Mouse (Mus musculus): ENCODE results near the gene Sit1.
"Not testable (repeated sequence)": the region's sequence is repeated elsewhere in the genome, so short reads cannot be mapped to it uniquely, and the experiment has no call there.

Sit1 gene

GRCm38 (mm10) chr4:43499407-43500333, 16.1 kb upstream of the Sit1 start, which contains the start of gene Arhgef39:
Arhgef39 (minus strand) TSS chr4:43499695.
- in situ Hi-C loops (cut with MseI, MboI): no loop called here

- in situ Hi-C loops (cut with MseI, MboI): no loop called here
These were observed 15.4 kb upstream of the Sit1 start for GRCm38 (mm10) chr4:43498983-43499382.

GRCm38 (mm10) chr4:43497946-43498345, 14.4 kb upstream of the Sit1 start:
- in situ Hi-C loops (cut with MseI, MboI): no loop called here

GRCm38 (mm10) chr4:43497405-43497804, 13.9 kb upstream of the Sit1 start:
- in situ Hi-C loops (cut with MseI, MboI): no loop called here

GRCm38 (mm10) chr4:43496587-43496986, 13.1 kb upstream of the Sit1 start:
- in situ Hi-C loops (cut with MseI, MboI): no loop called here

- in situ Hi-C loops (cut with MseI, MboI): no loop called here
These were observed 10.3 kb upstream of the Sit1 start for GRCm38 (mm10) chr4:43493846-43494240.

GRCm38 (mm10) chr4:43493186-43493845, 9.8 kb upstream of the Sit1 start:
- in situ Hi-C loops (cut with MseI, MboI): no loop called here

- in situ Hi-C loops (cut with MseI, MboI): no loop called here
These were observed 9.3 kb upstream of the Sit1 start, which contains the start of gene Ccdc107 for GRCm38 (mm10) chr4:43492821-43493185. Ccdc107 (plus strand) TSS chr4:43492900.

GRCm38 (mm10) chr4:43492101-43492820, 8.7 kb upstream of the Sit1 start:
- in situ Hi-C loops (cut with MseI, MboI): no loop called here

- in situ Hi-C loops (cut with MseI, MboI): no loop called here
These were observed 7.3 kb upstream of the Sit1 start for GRCm38 (mm10) chr4:43490801-43491200.

- in situ Hi-C loops (cut with MseI, MboI): no loop called here
These were observed 6.1 kb upstream of the Sit1 start for GRCm38 (mm10) chr4:43489611-43490010.

GRCm38 (mm10) chr4:43485666-43486065, 2.1 kb upstream of the Sit1 start:
- in situ Hi-C loops (cut with MseI, MboI): not testable (repeated sequence)

- in situ Hi-C loops (cut with MseI, MboI): no loop called here
These were observed 943 bp downstream of the Sit1 start for GRCm38 (mm10) chr4:43482591-43482990.

GRCm38 (mm10) chr4:43481894-43482456, 1.6 kb downstream of the Sit1 start:
- in situ Hi-C loops (cut with MseI, MboI): no loop called here

GRCm38 (mm10) chr4:43480985-43481384, 2.5 kb downstream of the Sit1 start:
- in situ Hi-C loops (cut with MseI, MboI): no loop called here

- in situ Hi-C loops (cut with MseI, MboI): loop anchor here (5.0 kb wide), 1 partner anchor 37 kb away; the partner anchor contains the start of gene Tesk1 (in 2 of the 2)
These were observed 4.4 kb downstream of the Sit1 start for GRCm38 (mm10) chr4:43478906-43479832.

- in situ Hi-C loops (cut with MseI, MboI): loop anchor here (5.0 kb wide), 1 partner anchor 36 kb away; the partner anchor contains the start of gene Tesk1 (in 2 of the 2)
These were observed 5.0 kb downstream of the Sit1 start for GRCm38 (mm10) chr4:43478534-43478858.

- in situ Hi-C loops (cut with MseI, MboI): loop anchor here (5.0 kb wide), 1 partner anchor 36 kb away; the partner anchor contains the start of gene Tesk1 (in 2 of the 2)
These were observed 5.5 kb downstream of the Sit1 start for GRCm38 (mm10) chr4:43477857-43478533.

GRCm38 (mm10) chr4:43476604-43477003, 6.9 kb downstream of the Sit1 start:
- in situ Hi-C loops (cut with MseI, MboI): loop anchor here (5.0 kb wide), 1 partner anchor 34 kb away; the partner anchor contains the start of gene Tesk1 (in 2 of the 2)

- in situ Hi-C loops (cut with MseI, MboI): no loop called here
These were observed 9.9 kb downstream of the Sit1 start for GRCm38 (mm10) chr4:43473636-43474035.
